Mouse (Mus musculus): ENCODE measurements around the gene Cfap299. TPM values are rescaled to one million over a fixed set of nuclear protein-coding genes. Genes with fewer than 3 reads are reported as not detected.

The Cfap299 gene
- polyA plus RNA-seq, 1 experiment from 2014 or later, result 0.43 TPM

DNA sequence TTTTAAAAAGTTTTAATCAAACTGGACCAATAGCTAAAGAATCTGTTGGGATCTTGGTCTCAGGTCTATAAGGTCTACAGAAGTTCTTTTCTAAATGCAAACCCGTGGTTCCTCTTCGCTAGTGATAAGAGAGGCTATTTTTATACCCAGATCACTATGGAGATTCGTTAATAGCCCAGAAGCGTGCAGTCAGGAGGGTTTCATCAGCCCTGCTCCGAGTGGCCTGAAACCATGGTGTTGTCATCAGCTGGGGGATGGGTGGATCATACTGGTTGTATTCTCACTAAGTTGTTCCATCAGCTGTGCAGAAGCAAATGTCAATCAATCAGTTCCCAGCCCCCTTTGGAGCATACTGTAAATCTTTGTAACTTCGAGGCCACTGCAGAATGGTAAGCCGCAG lies 193.9 kb downstream of the Cfap299 start:
- no peaks in the 10 kb centered on the region for H3K4me1 ChIP-seq (ENCODE audit: control insufficient read depth, insufficient read depth, low read length)
- no peaks in the 10 kb centered on the region for H3K27me3 ChIP-seq (ENCODE audit: control insufficient read depth, insufficient read depth, low read length)
- no peak overlapping the region for H3K27ac ChIP-seq (ENCODE audit: low read depth, low read length)
- no peak for ATAC-seq (ENCODE audit: low FRiP score, low TSS enrichment)
- H3K9ac ChIP-seq (ENCODE audit: low read depth, low read length), result no peak overlapping the region
- H3K4me2 ChIP-seq (replicated peaks; ENCODE audit: low read depth, low read length), result no peak overlapping the region
- no peaks in the 10 kb centered on the region for H3K36me3 ChIP-seq (ENCODE audit: control insufficient read depth, insufficient read depth, low read length)
- H3K9me3 ChIP-seq (ENCODE audit: control insufficient read depth, low read length), result no peaks in the 10 kb centered on the region
- no peak overlapping the region for H3K4me3 ChIP-seq (ENCODE audit: low read length)
- 85% methylated on average over 7 of the region's 7 CpGs for WGBS

DNA sequence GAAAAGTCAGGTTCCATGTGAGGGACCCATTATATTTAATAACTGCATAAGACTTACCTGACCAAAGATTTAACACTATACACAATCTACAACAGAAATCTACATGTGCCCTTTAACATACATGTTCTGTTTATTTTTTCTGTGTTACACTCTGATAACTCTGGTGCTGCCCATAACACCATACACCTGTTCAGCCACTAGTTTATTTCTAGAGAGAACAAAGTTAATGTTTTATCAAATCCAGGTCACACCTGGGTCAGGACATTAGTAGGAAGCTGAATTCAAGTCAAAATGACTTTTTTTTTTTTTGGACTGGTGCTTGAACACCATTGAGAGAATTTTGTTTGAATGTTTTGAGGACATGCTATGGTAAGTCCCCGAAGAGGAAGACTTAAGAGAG lies 194.7 kb downstream of the Cfap299 start:
- Histone ChIP-seq H3K4me3 (ENCODE audit: low read length) (no peak overlapping the region), H3K4me2 (replicated peaks; ENCODE audit: low read depth, low read length) (no peak overlapping the region), H3K9me3 (ENCODE audit: control insufficient read depth, low read length) (no peaks in the 10 kb centered on the region), H3K27me3 (ENCODE audit: control insufficient read depth, insufficient read depth, low read length) (no peaks in the 10 kb centered on the region), H3K36me3 (ENCODE audit: control insufficient read depth, insufficient read depth, low read length) (no peaks in the 10 kb centered on the region), H3K4me1 (ENCODE audit: control insufficient read depth, insufficient read depth, low read length) (no peaks in the 10 kb centered on the region), H3K9ac (ENCODE audit: low read depth, low read length) (no peak overlapping the region), H3K27ac (ENCODE audit: low read depth, low read length) (no peak overlapping the region)
- no peak for ATAC-seq (ENCODE audit: low FRiP score, low TSS enrichment)
- WGBS, result 83% methylated on average over 1 of the region's 1 CpGs

DNA sequence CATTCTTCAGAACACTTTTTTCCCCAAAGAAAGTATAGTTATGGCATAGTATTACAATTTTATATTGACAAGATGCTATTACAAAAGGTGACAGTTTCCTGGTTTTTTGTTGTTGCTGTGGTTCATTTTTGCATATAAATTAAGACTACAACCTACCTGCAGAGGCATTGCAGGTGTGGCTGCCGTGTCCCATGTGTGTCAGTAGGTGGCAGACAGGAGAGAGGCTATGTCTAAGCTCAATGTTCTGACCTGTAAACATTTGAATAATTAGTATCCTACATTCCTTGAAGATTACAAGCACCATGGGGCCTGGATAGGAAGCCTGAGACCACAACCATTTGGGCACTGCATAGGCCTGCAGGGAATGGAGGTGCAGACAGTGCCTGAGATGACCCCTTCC lies 212.2 kb downstream of the Cfap299 start:
- Histone ChIP-seq H3K27ac (ENCODE audit: low read depth, low read length) (no peak overlapping the region), H3K36me3 (ENCODE audit: control insufficient read depth, insufficient read depth, low read length) (no peaks in the 10 kb centered on the region), H3K27me3 (ENCODE audit: control insufficient read depth, insufficient read depth, low read length) (no peaks in the 10 kb centered on the region), H3K4me3 (ENCODE audit: low read length) (no peak overlapping the region), H3K4me1 (ENCODE audit: control insufficient read depth, insufficient read depth, low read length) (no peaks in the 10 kb centered on the region), H3K9ac (ENCODE audit: low read depth, low read length) (no peak overlapping the region), H3K4me2 (replicated peaks; ENCODE audit: low read depth, low read length) (no peak overlapping the region), H3K9me3 (ENCODE audit: control insufficient read depth, low read length) (no peaks in the 10 kb centered on the region)
- no peak for ATAC-seq (ENCODE audit: low FRiP score, low TSS enrichment)
- WGBS, result 85% methylated on average over 1 of the region's 1 CpGs

DNA sequence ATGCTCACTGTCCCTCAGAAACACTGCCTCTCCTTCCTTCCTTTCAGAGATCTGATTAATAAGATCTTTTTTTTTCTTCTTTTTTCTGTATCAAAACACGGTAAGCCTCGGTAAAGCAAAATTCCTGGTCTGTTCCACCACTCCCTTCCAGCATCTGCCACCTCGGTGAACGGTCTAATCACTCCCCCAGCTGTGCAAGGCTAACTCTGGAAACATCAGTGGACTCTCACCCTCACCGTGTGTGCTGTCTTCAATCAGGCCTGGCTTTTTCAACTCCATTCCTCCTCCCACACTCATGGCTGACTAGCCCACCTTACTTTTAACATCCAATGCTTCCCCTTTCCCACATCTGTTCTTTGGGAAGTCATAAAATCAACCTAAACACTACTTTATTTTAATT lies 221.2 kb downstream of the Cfap299 start:
- H3K27ac ChIP-seq (ENCODE audit: low read depth, low read length), result no peak overlapping the region

DNA sequence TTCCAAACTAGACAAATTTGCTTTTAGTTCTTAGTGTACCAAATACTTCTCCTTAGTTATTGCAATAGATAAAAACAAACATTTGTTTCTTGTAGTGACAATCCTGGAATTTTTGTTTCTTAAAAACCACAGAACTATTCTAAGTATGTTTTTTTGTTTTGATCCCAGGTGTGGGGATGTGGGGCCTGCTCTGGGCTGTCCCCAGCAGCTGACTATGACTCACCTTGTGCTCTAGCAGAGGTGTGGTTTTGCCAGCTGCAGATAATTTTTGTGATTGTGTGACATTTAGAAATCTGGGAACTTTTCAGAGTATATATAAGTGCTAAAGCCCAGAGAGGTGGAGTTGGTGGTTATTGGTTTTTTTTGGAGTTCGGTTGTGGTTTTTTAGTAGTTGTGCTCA lies 221.8 kb downstream of the Cfap299 start:
- Histone ChIP-seq H3K9ac (ENCODE audit: low read depth, low read length) (no peak overlapping the region), H3K36me3 (ENCODE audit: control insufficient read depth, insufficient read depth, low read length) (no peaks in the 10 kb centered on the region), H3K27ac (ENCODE audit: low read depth, low read length) (no peak overlapping the region), H3K4me3 (ENCODE audit: low read length) (no peak overlapping the region), H3K9me3 (ENCODE audit: control insufficient read depth, low read length) (no peaks in the 10 kb centered on the region), H3K4me1 (ENCODE audit: control insufficient read depth, insufficient read depth, low read length) (no peaks in the 10 kb centered on the region), H3K27me3 (ENCODE audit: control insufficient read depth, insufficient read depth, low read length) (no peaks in the 10 kb centered on the region), H3K4me2 (replicated peaks; ENCODE audit: low read depth, low read length) (no peak overlapping the region)
- no peak for ATAC-seq (ENCODE audit: low FRiP score, low TSS enrichment)
- WGBS, result 86% methylated on average over 1 of the region's 1 CpGs

More for the DNA sequence above, 221.2 kb downstream of the Cfap299 start:
- no peaks in the 10 kb centered on the region for H3K36me3 ChIP-seq (ENCODE audit: control insufficient read depth, insufficient read depth, low read length)
- no peaks in the 10 kb centered on the region for H3K4me1 ChIP-seq (ENCODE audit: control insufficient read depth, insufficient read depth, low read length)
- H3K4me2 ChIP-seq (replicated peaks; ENCODE audit: low read depth, low read length), result no peak overlapping the region
- no peaks in the 10 kb centered on the region for H3K27me3 ChIP-seq (ENCODE audit: control insufficient read depth, insufficient read depth, low read length)
- ATAC-seq (ENCODE audit: low FRiP score, low TSS enrichment), result no peak
- no peaks in the 10 kb centered on the region for H3K9me3 ChIP-seq (ENCODE audit: control insufficient read depth, low read length)
- H3K4me3 ChIP-seq (ENCODE audit: low read length), result no peak overlapping the region
- no peak overlapping the region for H3K9ac ChIP-seq (ENCODE audit: low read depth, low read length)
- WGBS, result 19% methylated on average over 5 of the region's 5 CpGs

DNA sequence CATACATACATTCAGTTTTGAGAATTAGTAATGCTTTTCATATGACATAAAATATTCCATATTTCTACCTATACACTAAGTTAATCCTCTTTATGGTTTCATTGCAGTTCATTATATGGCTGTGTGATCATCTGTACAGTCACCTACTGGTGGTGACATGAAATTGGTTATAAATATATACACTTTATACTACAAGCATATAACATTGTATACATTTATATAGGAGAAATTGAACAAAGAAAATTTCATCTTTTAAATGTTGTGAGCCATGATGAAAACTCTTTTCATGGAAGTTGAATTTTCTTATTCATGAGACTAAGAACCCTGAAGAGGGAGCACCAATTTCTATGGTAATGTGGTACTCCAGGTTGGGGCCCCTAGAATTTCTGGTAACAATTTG lies 223.3 kb downstream of the Cfap299 start, which contains the start of gene Gm11111:
TSS of gene Gm11111 (plus strand) at position 301 of the 400 bp plus-strand sequence.
- Histone ChIP-seq H3K9me3 (ENCODE audit: control insufficient read depth, low read length) (no peaks in the 10 kb centered on the region), H3K27me3 (ENCODE audit: control insufficient read depth, insufficient read depth, low read length) (no peaks in the 10 kb centered on the region), H3K4me2 (replicated peaks; ENCODE audit: low read depth, low read length) (no peak within 1 kb of the TSS), H3K27ac (ENCODE audit: low read depth, low read length) (no peak within 1 kb of the TSS), H3K9ac (ENCODE audit: low read depth, low read length) (no peak within 1 kb of the TSS), H3K4me3 (ENCODE audit: low read length) (no peak within 1 kb of the TSS), H3K36me3 (ENCODE audit: control insufficient read depth, insufficient read depth, low read length) (no peaks in the 10 kb centered on the region), H3K4me1 (ENCODE audit: control insufficient read depth, insufficient read depth, low read length) (no peaks in the 10 kb centered on the region)
- no peak for ATAC-seq (ENCODE audit: low FRiP score, low TSS enrichment)

DNA sequence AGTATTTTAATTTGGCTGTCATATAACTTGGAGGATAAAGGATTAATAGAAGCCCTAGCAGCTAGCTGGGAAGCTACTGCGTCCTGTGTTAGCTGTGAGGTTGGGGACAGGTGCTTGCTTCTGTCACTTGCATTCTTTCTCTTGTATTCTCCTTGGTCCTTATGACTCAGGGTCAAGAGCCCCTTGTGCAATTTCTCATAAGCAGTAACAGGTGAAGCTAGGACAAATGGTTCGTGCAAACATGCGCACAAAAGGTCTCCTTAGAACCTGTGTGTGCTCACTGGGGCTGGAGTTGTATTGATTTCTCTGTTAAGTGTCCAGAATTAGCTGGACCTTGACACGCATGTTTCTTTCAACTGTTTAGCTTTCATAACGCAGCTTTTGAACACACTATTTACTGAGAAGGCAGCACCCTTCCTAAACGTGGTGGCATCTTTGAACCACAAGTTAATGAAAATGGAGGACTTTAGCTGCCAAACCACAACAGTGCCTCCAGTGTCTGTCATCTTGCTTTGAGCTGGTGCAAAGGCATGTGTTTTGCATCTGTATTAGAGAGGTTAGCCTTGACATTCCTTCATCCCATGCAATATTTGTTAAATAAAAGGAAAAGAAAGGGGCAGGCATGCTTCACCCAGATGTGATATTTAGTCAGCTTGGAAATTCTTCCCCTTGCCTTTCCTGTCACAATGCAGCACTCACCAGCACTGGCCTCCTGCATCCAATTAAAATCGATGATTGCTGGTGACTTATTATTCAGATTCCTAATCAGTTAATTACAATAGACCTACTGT lies 223.9 kb downstream of the Cfap299 start:
- no peak overlapping the region for H3K4me2 ChIP-seq (replicated peaks; ENCODE audit: low read depth, low read length)
- no peaks in the 10 kb centered on the region for H3K9me3 ChIP-seq (ENCODE audit: control insufficient read depth, low read length)
- no peaks in the 10 kb centered on the region for H3K4me1 ChIP-seq (ENCODE audit: control insufficient read depth, insufficient read depth, low read length)
- H3K27me3 ChIP-seq (ENCODE audit: control insufficient read depth, insufficient read depth, low read length), result no peaks in the 10 kb centered on the region
- no peak for ATAC-seq (ENCODE audit: low FRiP score, low TSS enrichment)
- H3K4me3 ChIP-seq (ENCODE audit: low read length), result no peak overlapping the region
- 75% methylated on average over 7 of the region's 7 CpGs for WGBS
- H3K36me3 ChIP-seq (ENCODE audit: control insufficient read depth, insufficient read depth, low read length), result no peaks in the 10 kb centered on the region
- H3K27ac ChIP-seq (ENCODE audit: low read depth, low read length), result no peak overlapping the region
- no peak overlapping the region for H3K9ac ChIP-seq (ENCODE audit: low read depth, low read length)

DNA sequence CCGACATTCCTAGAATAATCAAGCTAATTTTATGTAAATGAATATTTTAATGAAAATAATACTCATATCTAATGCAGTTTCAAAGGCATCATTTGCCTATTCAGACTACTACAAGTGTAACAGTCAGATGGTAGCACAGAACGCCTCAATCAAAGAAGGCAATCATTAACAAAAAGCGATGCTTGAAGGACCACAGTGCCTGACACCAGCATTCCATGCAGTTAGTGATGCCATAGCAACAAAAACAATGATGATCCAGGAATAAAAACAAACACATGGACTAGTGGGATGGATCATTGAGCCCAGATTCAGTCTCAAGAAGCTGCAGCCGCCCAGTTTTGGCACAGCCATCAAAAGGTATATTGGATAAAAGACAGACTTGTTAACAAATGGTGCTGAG lies 232.2 kb downstream of the Cfap299 start:
- H3K36me3 ChIP-seq (ENCODE audit: control insufficient read depth, insufficient read depth, low read length), result no peaks in the 10 kb centered on the region
- peak; percentile 88 for ATAC-seq (ENCODE audit: low FRiP score, low TSS enrichment)
- H3K4me1 ChIP-seq (ENCODE audit: control insufficient read depth, insufficient read depth, low read length), result no peaks in the 10 kb centered on the region
- no peak overlapping the region for H3K4me3 ChIP-seq (ENCODE audit: low read length)
- no peaks in the 10 kb centered on the region for H3K27me3 ChIP-seq (ENCODE audit: control insufficient read depth, insufficient read depth, low read length)
- no peak overlapping the region for H3K4me2 ChIP-seq (replicated peaks; ENCODE audit: low read depth, low read length)
- 61% methylated on average over 4 of the region's 4 CpGs for WGBS
- H3K9me3 ChIP-seq (ENCODE audit: control insufficient read depth, low read length), result no peaks in the 10 kb centered on the region
- H3K9ac ChIP-seq (ENCODE audit: low read depth, low read length), result no peak overlapping the region
- no peak overlapping the region for H3K27ac ChIP-seq (ENCODE audit: low read depth, low read length)

DNA sequence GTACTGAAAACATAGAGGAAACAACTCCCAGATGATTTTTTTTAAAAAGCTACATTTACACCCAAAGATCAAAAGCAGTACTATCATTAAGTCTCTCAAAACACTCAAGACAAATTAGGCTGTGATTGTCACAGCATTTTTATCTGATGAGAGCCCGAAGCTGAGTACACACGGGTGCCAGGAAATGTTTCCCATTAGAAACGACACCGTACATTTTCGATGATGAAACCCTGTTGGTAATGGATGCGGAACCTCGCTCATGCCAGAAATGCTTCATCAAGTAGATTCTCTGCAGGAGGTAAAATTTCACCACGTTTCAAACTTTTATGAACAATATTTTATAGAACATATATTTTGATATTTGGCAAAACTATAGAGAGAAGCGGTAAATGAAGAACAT lies 233.7 kb downstream of the Cfap299 start:
- no peak for ATAC-seq (ENCODE audit: low FRiP score, low TSS enrichment)
- H3K36me3 ChIP-seq (ENCODE audit: control insufficient read depth, insufficient read depth, low read length), result no peaks in the 10 kb centered on the region
- H3K27ac ChIP-seq (ENCODE audit: low read depth, low read length), result no peak overlapping the region

More for the DNA sequence above, 233.7 kb downstream of the Cfap299 start:
- H3K9ac ChIP-seq (ENCODE audit: low read depth, low read length), result no peak overlapping the region
- no peak overlapping the region for H3K4me3 ChIP-seq (ENCODE audit: low read length)
- no peaks in the 10 kb centered on the region for H3K9me3 ChIP-seq (ENCODE audit: control insufficient read depth, low read length)
- 68% methylated on average over 9 of the region's 9 CpGs for WGBS
- no peaks in the 10 kb centered on the region for H3K27me3 ChIP-seq (ENCODE audit: control insufficient read depth, insufficient read depth, low read length)
- H3K4me1 ChIP-seq (ENCODE audit: control insufficient read depth, insufficient read depth, low read length), result no peaks in the 10 kb centered on the region
- H3K4me2 ChIP-seq (replicated peaks; ENCODE audit: low read depth, low read length), result no peak overlapping the region

Measured in kidney, embryonic 14.5 days (tissue).